Mouse (Mus musculus) testis, postnatal 14 days (tissue): ENCODE data around the gene Ptcd1.
"Not testable (repeated sequence)": the region's sequence is repeated elsewhere in the genome, so short reads cannot be mapped to it uniquely, and the experiment has no call there.

Experiments used
- DNase-seq: peaks from one replicate; pipeline ENCODE4 v3.0.0; 2021; ENCODE audit warnings: low spot score

The Ptcd1 gene

DNA sequence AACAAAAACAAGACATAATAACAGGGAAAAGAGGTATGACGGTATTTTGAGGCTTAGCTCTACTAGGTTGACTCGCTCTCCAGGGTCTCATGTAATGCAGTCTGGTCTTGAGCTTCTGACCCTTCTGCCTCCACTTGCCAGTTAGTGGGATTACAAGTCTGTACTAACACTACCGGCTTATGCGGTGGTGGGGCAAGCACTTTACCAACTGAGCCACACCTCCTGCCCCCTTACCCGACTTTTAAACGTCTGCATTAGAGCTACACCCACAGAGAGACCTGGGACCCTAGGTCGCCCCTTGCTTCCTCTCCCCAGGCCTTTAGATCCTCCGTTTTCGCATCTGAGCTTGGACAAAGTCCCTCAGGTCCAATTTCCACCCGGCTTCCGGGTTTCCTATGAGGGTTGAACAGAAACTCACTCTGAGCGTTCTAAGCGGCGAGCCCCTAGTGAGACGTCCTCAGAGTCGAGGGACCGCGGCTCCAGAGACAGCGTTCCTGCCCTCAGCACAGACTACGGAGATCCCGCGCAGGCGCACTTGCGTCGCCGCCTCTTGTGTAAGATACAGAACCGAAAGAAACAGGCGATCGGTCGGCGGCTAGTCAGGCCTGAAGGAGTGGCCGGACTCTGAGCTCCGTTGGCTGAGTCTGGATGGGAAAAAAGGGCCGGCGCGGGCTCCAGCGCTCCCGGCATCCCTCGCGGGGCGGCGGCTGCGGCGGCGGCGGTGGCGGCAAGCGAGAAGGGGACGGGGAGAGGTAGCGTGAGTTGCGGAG, at the start of gene Ptcd1, which contains the start of gene Cpsf4:
Gene Ptcd1 (minus strand): TSS at position 573 of the 770 bp plus-strand sequence.
Gene Cpsf4 (plus strand): TSS at position 678 of the 770 bp plus-strand sequence.
- peak; percentile 99 for DNase-seq

DNA sequence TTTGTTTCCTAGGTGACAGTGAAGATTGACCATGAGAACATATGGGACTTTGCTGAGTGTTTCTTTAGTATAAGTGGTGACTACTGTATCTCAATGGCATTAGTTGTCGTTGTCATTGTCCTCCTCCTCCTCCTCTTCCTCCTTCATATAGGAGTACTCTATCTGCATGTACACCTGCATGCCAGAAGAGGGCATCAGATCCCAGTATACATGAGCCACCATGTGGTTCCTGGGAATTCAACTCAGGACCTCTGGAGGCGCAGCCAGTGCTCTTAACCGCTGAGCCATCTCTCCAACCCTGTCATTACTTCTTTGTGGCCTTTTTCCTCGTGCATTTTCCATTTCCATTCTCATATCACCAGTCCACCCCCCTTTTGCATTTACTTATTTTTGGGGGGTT, 47.8 kb upstream of the Ptcd1 start:
- DNase-seq, result no peak

- DNase-seq, result no peak
Measured at GRCm38 (mm10) chr5:145213505-145213904, 46.6 kb upstream of the Ptcd1 start.

DNA sequence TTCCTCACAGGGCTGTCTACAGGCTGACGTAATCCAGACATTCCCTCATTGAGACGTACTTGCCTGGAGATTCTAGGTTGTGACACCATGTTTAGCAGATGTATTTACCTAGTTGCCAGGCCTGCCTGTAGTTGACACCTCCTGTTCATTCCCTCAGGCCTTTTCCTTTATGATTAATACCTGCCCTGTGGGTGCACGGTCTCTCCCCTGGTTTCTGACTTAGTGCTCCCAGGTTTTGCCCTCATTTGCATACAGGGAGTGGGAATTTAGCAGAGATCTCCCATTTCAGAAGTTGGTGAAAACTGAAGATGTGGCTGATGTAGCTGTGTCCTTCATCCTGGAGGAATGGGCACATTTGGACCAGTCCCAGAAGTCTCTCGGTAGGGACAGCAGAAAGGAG, 45.3 kb upstream of the Ptcd1 start:
- DNase-seq, result no peak

DNA sequence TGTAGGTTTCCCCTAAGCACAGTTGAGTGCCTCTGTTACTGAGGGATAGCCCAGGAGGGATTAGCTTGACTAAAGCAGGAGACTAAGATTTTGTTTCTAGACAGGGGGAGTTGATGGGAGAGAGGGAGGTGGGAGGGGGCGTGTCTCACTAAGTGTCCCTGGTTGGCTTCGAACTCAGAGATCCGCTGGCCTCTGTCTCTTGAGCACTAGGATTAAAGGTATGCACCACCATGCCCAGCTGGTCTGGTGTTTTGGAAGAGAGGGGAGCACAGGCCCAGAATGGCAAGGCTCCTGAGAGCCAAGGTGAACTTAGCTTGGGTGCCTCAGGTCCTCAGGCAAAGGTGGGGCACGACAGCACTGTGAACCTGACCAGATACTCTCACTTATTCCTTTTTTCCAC, 44.4 kb upstream of the Ptcd1 start:
- no peak for DNase-seq

DNA sequence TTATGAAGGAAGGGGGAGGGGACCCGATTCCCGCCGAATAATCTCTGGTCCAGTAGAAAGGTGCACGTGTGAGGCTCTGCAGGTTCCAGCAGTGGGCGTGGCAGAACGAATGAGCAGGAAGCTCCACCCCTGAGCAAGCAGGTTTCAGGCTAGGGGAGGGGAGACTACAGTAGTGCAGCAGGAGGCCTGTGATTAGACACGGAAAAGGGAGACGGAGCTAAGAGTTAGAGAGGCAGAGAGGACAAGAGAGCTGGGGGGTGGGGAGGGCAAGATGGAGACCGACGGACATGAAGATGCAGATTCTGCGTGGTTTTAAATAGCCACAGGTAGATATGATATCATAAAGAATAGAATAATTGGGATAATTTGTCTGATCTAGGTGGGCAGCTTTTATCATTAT, 41.5 kb upstream of the Ptcd1 start:
- not testable (repeated sequence) for DNase-seq

DNA sequence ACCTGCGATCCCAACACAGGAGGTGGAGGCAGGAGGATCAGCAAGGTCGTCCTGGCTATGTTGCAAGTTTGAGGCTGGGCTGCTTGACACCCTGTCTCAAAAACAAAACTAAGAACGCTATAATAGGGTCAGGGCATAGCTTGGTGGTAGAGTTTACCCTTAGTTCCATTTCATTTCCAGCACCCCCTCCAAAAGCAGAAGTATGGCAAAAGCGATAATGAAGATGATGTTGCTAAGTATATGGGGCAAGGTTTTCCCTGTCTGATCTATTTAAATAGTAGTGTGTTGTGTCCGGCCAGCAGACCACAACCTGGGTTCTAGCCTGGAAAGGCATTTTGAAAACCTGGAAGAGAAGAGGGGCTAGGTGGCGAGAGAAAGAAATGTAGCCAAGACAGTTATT, 41.0 kb upstream of the Ptcd1 start:
- no peak for DNase-seq

GRCm38 (mm10) chr5:145207385-145207784, 40.5 kb upstream of the Ptcd1 start:
- DNase-seq, result no peak

- no peak for DNase-seq
Measured at GRCm38 (mm10) chr5:145205041-145205440, 38.1 kb upstream of the Ptcd1 start.

GRCm38 (mm10) chr5:145203936-145204691, 37.2 kb upstream of the Ptcd1 start, which contains the start of gene Zkscan5:
Zkscan5 (plus strand) TSS chr5:145204562.
- peak; percentile 98 for DNase-seq

DNA sequence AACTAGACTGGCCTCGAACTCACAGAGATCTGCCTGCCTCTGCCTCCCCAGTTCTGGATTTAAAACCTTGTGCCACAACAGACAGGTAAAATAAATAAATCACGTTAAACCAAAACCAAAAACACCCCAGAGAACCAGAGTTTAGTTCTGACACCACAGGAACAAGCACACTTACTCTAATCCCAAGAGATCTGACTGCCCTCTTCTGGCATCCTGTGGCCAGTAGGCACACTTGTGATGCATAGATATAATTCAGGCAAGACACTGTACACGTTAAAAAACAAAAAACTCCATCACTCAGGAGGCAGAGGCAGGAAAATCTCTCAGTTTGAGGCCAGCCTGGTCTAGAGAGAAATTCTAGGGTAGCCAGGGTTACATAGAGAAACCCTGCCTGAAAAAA, 35.5 kb upstream of the Ptcd1 start:
- DNase-seq, result no peak

DNA sequence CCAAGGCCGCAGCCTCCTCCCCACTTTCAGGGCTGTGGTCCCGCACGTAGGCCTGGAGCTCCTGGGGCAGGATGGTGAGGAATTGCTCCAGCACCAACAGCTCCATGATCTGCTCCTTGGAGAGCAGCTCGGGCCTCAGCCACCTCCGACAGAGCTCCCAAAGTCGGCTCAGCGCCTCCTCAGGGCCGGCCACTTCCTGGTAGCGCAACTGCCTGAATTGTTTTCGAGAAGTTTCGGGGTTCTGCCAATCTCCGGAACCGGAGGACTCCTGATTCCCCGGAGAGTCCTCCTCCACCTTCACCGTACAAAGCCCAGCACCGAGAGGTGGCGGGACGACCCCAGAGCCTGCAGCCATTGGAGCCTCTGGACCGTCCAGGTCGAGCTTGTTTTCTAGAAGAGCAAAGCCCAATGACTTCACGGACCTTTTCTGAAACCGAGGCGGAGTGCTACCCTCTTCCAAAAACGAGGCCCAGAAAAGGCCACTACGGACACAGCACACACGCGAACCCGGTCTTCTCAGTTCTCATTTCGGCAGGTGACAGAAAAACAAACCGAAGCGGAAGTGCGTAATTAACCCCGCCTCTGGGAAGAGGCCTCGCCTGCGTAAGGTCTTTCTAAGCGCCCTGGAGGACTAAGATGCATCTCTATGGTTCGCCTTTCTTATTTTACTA, 34.5 kb upstream of the Ptcd1 start, which contains the start of gene Zkscan14:
Gene Zkscan14 (minus strand): TSS at position 548 of the 671 bp plus-strand sequence.
- DNase-seq, result peak; percentile 82

DNA sequence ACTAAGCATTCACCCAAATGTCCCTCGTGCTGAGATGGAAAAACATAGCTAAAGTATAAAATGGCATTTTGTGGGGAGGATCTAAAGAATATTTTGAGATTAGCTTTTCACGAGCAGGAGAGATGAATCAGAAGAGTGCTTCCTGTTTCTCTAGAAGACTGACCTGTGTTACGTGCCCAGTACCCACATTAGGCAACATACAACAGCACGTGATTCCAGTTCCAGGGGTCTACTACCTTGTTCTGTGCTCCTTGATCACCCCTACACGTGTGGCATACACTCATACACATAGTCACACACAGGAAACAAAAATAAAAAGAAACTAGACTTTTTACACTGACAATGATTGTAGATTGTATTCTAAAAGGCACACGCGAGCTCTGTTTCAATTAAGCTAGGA, 33.5 kb upstream of the Ptcd1 start:
- DNase-seq, result no peak

GRCm38 (mm10) chr5:145191962-145192361, 25.1 kb upstream of the Ptcd1 start, which contains the start of gene Atp5j2:
Atp5j2 (minus strand) TSS chr5:145192062.
- no peak for DNase-seq

- DNase-seq, result peak; percentile 89
Measured at GRCm38 (mm10) chr5:145190875-145191798, 24.2 kb upstream of the Ptcd1 start.

DNA sequence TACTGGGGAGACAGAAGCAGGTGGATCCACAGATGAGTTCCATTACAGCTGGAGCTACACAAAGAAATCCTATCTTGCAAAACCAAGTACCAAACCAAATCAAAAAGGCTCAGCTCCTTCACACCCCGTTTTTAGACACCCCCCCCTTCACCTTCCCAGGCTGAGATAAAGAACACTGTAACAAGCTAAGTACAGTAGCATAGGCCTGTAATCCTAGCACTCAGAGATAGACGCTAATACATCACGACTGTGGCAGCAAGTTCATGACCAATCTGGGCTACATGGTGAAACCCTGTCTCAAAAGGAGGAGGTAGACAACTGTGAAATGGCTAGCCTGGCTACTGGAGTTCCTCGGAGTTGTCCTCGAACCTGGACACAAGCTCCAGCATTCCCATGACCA, 23.5 kb upstream of the Ptcd1 start:
- DNase-seq, result no peak

- DNase-seq, result no peak
Measured at GRCm38 (mm10) chr5:145189416-145189815, 22.5 kb upstream of the Ptcd1 start.

DNA sequence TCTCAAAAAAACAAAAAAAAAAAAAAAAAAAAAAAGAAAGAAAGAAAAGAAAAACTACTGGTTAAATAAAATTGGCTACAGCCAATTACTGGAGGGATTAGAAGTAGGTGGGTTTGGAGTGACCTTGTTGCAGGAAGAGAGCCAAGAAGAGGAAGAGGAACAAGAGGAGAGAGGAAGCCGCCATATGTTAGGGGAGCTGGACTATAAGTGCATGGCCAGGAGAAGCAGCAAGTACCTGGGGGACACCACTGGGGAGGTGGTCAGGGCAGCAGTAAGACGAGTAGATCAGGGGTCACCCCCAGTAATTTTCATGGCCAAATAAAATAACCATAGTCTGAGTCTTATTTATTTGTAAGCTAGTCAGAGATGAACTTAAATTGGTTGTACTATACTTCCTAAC, 18.3 kb upstream of the Ptcd1 start:
- no peak for DNase-seq

- no peak for DNase-seq
Measured at GRCm38 (mm10) chr5:145178461-145178980, 11.6 kb upstream of the Ptcd1 start.

DNA sequence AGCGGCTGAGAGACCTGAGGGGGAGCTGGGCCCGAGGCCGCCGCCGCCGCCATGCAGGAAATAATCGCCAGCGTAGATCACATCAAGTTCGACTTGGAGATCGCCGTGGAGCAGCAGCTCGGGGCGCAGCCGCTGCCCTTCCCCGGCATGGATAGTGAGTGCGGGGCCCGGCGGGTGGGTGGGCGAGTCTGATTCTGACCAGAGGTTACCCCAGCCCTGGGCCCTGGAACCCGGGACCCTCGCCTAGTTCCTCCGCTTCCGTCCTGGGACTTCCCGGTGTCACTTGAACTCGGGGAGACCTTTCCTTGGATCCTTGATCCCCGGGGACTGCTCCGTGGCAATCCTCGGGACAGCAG, 376 bp upstream of the Ptcd1 start:
- no peak for DNase-seq

- no peak for DNase-seq
Measured at GRCm38 (mm10) chr5:145165184-145165583, 1.7 kb downstream of the Ptcd1 start.
